Mouse (Mus musculus) thymus, adult 2 months (tissue): ENCODE data around the gene Il1r1. TPM values are rescaled to one million over a fixed set of nuclear protein-coding genes. Genes with fewer than 3 reads are reported as not detected.

Experiments used
- DNase-seq: peaks from one replicate; pipeline ENCODE4 v3.0.0; 2021
- H3K27ac ChIP-seq: fragments of 200-500 bp; 2 replicates; pipeline ENCODE4 v1.5.1; 2012; ENCODE audit warnings: low read length, control low read depth; ENCODE audit not compliant: control insufficient read depth, insufficient read depth
- H3K27me3 ChIP-seq: fragments of 200-500 bp; 2 replicates; pipeline ENCODE4 v1.6.1; 2012; ENCODE audit warnings: mild to moderate bottlenecking, low read length, moderate library complexity, mixed read lengths; ENCODE audit not compliant: control insufficient read depth, insufficient read depth
- H3K36me3 ChIP-seq: fragments of 200-500 bp; 2 replicates; pipeline ENCODE4 v1.6.1; 2012; ENCODE audit warnings: mild to moderate bottlenecking, low read length, moderate library complexity; ENCODE audit not compliant: control insufficient read depth, insufficient read depth
- H3K4me1 ChIP-seq: fragments of 200-500 bp; replicated peaks from 2 replicates; pipeline ENCODE4 v1.6.1; 2012; ENCODE audit warnings: low read length; ENCODE audit not compliant: control insufficient read depth, insufficient read depth
- H3K4me3 ChIP-seq: fragments of 200-500 bp; 2 replicates; pipeline ENCODE4 v1.5.1; 2012; ENCODE audit warnings: mild to moderate bottlenecking, low read length, control low read depth, moderate library complexity; ENCODE audit not compliant: control insufficient read depth, insufficient read depth
- CTCF ChIP-seq: fragments of 200-500 bp; IDR thresholded peaks from 2 replicates; pipeline ENCODE4 v1.5.1; 2012; ENCODE audit warnings: mild to moderate bottlenecking, control low read depth, low read length, moderate library complexity, borderline replicate concordance; ENCODE audit not compliant: control insufficient read depth, poor library complexity, insufficient read depth; ENCODE audit errors: extremely low read depth
- POLR2A ChIP-seq: fragments of 200-500 bp; IDR thresholded peaks from 2 replicates; pipeline ENCODE4 v1.6.1; 2012; ENCODE audit warnings: mild to moderate bottlenecking, low read length, control low read depth, moderate library complexity; ENCODE audit not compliant: control insufficient read depth, poor library complexity, insufficient read depth; ENCODE audit errors: extremely low read depth
- WGBS: fragments of 180-500 bp; shearing (Covaris S2); methylation state at CpG from one replicate; pipeline ENCODE4 v1.1.7; 2018; 5-methylcytosine and 5-hydroxymethylcytosine counted together
- polyA plus RNA-seq: library from polyadenylated mRNA; depleted of rRNA; stranded (reverse); fragments of >200 nt; gene quantifications from 2 replicates; pipeline ENCODE4 v1.2.3, GENCODE M21; 2012

The Il1r1 gene
- polyA plus RNA-seq, 1 experiment = 3.3 TPM

DNA sequence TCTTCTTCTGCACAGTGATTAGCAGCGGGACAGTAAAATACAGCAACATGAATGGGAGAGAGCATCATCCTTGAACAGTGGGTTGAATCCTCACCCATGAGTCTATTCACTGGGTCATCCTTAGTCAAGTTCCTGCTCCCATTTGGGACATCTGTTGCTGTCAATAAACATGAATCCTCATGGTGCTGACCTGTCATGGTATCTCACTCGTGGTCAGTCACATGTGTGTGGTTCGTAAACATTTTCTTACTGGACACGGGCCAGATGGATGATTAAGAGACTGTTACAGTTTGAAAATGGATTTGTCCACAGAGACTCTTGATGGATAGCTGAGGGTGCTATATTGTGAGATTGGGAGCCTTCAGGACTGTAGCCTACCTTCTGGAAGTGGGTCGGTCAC lies 29.1 kb downstream of the Il1r1 start:
- 95% methylated on average over 5 of the region's 5 CpGs for WGBS
- TF ChIP-seq POLR2A = no peak
- TF ChIP-seq CTCF = no peak
- Histone ChIP-seq H3K36me3 (no peaks in the 10 kb centered on the region), H3K4me3 (no peak overlapping the region), H3K27ac (no peak overlapping the region), H3K4me1 (no peaks in the 10 kb centered on the region), H3K27me3 (no peaks in the 10 kb centered on the region)
- no peak for DNase-seq

DNA sequence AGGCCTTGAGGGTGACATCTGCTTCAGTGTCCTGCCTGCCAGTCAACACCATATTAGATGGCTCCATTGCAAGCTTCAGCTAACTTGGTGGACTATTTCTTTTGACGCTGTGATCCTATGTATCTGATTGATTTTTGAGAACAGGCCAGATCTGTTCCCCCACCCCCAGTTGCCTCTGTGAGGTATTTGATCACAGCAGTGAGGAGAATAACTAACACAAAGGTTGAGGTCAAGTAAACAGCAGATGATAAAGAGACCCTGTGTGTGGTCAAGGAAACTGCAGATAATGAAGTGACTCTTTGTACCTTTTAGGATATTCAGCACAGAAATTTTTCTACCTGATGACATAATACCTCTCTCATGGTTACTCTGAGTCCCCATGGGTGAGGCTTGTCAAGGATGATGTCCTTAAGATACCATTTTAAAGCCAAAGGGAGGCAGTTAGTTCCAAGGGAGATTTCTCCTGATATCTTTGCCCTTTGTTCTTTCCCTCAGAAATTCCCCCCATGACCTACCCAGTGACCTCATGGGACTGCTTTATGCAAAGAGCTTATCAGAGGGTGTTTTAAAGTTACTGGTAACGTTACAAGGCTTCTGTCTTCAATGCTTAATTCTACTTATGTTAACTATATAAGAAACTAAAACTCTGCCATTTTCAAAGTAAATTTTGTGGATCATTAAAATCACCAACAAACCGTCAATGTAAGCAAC lies 29.6 kb downstream of the Il1r1 start:
- 95% methylated on average over 3 of the region's 3 CpGs for WGBS
- Histone ChIP-seq H3K4me1 (no peaks in the 10 kb centered on the region), H3K4me3 (no peak overlapping the region), H3K27ac (no peak overlapping the region), H3K27me3 (no peaks in the 10 kb centered on the region), H3K36me3 (no peaks in the 10 kb centered on the region)
- no peak for DNase-seq
- TF ChIP-seq CTCF = no peak
- TF ChIP-seq POLR2A = no peak

DNA sequence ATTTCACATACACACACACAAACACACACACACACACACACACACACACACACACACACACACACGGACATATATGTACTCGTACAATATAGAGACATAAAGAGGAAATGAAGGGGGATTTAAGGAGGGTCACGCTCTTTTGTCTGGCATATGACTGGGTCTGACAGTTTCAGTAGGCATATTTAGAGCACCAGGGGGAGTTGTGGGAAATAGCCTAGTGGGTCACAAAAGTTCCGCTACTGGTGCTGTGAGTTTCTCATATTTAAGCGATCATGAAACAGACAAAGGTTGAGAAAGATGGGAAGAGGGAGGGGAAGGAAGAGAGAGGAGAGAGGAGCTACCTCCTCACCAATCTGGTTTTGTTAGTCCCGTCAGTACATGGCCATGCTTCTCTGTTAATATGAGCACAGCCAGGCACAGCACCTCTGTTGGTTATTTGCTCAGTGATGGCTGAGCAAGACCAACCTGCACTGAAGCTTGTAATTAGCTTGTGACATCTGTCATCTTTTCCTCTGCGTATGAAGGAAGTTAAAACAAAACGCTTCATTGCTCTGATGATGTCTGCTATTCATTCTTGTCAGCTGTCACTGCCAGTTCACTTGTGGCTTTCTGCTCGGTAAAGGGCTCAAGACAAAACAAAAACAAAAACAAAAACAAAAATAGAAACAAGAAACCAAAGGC lies 37.7 kb downstream of the Il1r1 start:
- Histone ChIP-seq H3K27me3 (peaks cover 10% of the 10 kb centered on the region), H3K27ac (no peak overlapping the region), H3K4me3 (no peak overlapping the region), H3K4me1 (peaks cover 6% of the 10 kb centered on the region), H3K36me3 (no peaks in the 10 kb centered on the region)
- TF ChIP-seq POLR2A (no peak), CTCF (no peak)
- 40% methylated on average over 9 of the region's 9 CpGs for WGBS
- no peak for DNase-seq

DNA sequence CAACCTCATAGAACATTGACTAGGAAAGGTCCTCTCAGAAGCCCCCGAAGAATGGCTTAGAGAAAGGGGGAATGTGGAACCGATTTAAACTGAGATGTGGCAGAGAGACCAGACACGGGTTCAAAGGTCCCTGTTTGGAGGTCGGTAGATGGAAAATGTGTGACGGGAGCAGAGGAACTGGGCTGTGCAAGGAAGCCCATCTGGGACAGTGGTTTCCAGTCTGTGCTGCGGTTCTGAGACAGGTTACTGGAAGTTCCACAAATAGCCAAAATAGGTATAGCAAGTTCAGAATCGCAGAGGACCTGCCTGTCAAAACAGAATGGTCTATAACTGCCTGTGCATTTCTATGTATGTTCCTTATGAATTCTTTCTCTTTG lies 38.2 kb downstream of the Il1r1 start:
- WGBS = 5% methylated on average over 7 of the region's 7 CpGs
- no peak for DNase-seq
- H3K4me1 ChIP-seq = peaks cover 6% of the 10 kb centered on the region

DNA sequence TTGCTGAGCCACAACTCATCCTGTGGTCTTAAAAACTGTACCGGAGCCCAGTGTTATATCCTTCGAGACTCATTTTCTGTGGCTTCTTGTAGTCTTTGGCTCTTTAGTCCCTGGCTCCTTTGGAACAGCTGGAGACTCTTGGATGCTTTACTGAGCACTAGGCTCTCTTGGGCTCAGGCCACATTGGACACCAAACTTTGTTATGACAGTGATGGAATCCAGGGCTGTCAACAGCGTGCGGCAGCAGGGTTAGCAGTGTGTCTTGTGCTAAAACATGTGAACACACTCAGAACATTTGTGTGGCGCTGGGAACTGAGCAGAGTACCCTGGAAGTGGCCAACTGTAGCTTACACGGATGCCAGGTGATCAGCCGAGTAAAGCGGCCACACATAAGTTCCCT lies 38.8 kb downstream of the Il1r1 start:
- DNase-seq = no peak
- no peaks in the 10 kb centered on the region for H3K36me3 ChIP-seq
- H3K27me3 ChIP-seq = peaks cover 13% of the 10 kb centered on the region
- peaks cover 6% of the 10 kb centered on the region for H3K4me1 ChIP-seq
- no peak overlapping the region for H3K4me3 ChIP-seq
- WGBS = 77% methylated on average over 8 of the region's 8 CpGs
- TF ChIP-seq CTCF = no peak
- TF ChIP-seq POLR2A = no peak
- H3K27ac ChIP-seq = no peak overlapping the region

More for the DNA sequence above, 38.2 kb downstream of the Il1r1 start:
- Histone ChIP-seq H3K36me3 (no peaks in the 10 kb centered on the region), H3K27ac (no peak overlapping the region), H3K27me3 (peaks cover 11% of the 10 kb centered on the region), H3K4me3 (no peak overlapping the region)
- TF ChIP-seq POLR2A = no peak
- TF ChIP-seq CTCF = no peak

DNA sequence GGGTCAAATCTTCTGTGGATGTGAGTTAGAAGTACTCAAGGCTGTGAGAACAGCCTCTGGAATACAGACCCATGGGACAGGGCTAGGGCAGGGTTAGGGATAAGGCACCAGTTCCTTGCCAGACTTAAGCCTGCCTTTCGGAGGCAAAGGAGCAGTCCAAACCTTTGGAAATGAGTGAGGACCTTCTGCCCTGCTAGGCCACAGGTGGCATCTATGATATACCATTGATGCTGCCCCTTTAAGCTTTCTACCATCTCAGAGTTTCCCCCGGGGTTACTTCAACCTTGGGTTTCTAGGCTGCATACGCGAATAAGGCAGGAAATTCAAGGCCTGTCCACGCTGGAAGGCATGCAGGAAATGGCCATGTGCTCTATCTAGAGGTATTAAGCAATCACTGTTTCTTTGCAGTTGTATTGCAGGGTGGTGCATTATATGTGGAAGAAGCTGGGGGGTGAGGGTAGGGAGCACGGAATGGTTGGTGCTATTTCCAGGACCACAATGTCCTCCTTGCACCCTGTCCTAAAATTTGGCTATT lies 40.5 kb downstream of the Il1r1 start:
- Histone ChIP-seq H3K27ac (no peak overlapping the region), H3K4me1 (peaks cover 9% of the 10 kb centered on the region), H3K36me3 (no peaks in the 10 kb centered on the region), H3K27me3 (peaks cover 13% of the 10 kb centered on the region), H3K4me3 (no peak overlapping the region)
- WGBS = 66% methylated on average over 6 of the region's 6 CpGs
- TF ChIP-seq POLR2A = no peak
- no peak for TF ChIP-seq CTCF
- no peak for DNase-seq
